Mouse (Mus musculus) olfactory bulb, adult 2 months (tissue): ENCODE measurements around the gene Smtnl2.

Experiments
- CTCF ChIP-seq: fragments of 200-500 bp; IDR thresholded peaks from 2 replicates; pipeline ENCODE4 v1.5.1; 2012; ENCODE audit warnings: low read depth, mild to moderate bottlenecking, low read length, moderate library complexity; ENCODE audit not compliant: insufficient read depth
- POLR2A ChIP-seq: fragments of 200-500 bp; IDR thresholded peaks from 2 replicates; pipeline ENCODE4 v1.6.1; 2012; ENCODE audit warnings: mild to moderate bottlenecking, low read depth, low read length, moderate library complexity; ENCODE audit not compliant: insufficient read depth

DNA sequence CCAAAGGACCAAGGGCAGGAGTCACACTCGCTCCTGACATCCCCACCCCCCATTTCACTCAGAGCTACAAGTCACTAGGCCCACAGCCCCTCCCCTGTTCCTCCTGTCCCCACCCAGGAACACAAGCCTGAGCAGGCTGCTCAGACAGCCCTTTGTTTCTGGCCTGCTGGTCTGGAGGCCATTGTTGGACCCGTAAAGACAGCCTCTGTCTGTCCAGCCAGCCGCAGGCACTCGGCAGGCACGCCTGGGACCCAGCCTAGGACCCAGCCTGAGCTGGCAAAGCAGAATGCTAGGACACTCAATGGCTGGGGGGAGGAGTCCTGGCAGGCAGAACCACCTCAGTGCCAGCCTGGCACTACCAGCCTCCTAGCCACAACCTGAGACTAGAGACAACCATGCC lies 44.2 kb upstream of the Smtnl2 start:
- no peak for TF ChIP-seq CTCF
- no peak for TF ChIP-seq POLR2A
